Mouse (Mus musculus) urinary bladder, postnatal 36 days (tissue): Measurements from ENCODE around the gene Nfu1.

Experiments
- DNase-seq, 2 experiments: peaks; one replicate each; pipeline ENCODE4 v3.0.0; 2022; ENCODE audit warnings: low spot score in 2 of 2, mixed read lengths in 1 of 2

Gene Nfu1

DNA sequence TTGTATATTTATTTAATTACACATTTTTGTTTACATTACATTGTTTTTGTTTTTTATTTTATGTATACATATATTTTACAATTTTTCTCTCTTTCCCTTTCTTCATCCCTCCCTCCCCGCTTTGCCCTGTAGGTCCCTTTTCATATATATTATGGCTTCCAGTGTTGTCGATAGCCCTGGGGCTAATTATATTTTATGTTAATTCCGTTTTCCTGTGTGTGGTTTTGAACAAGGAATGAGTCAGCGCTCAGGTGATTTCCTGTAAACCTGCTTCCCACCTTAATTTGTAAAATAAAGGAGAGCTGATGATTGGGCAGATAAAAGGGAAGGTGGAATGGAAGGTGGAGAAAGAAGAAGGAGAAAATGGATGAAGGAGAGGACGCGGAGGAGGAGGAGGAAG, at the start of gene Nfu1:
TSS of gene Nfu1 (plus strand) at position 350 of the 400 bp plus-strand sequence.
- no peak for DNase-seq

- DNase-seq: no peak
These were observed 44.9 kb upstream of the Nfu1 start for GRCm38 (mm10) chr6:86963987-86964685.

- DNase-seq: no peak
These were observed 41.9 kb upstream of the Nfu1 start for GRCm38 (mm10) chr6:86967166-86967565.

GRCm38 (mm10) chr6:86973956-86974355, 35.1 kb upstream of the Nfu1 start:
- no peak for DNase-seq

DNA sequence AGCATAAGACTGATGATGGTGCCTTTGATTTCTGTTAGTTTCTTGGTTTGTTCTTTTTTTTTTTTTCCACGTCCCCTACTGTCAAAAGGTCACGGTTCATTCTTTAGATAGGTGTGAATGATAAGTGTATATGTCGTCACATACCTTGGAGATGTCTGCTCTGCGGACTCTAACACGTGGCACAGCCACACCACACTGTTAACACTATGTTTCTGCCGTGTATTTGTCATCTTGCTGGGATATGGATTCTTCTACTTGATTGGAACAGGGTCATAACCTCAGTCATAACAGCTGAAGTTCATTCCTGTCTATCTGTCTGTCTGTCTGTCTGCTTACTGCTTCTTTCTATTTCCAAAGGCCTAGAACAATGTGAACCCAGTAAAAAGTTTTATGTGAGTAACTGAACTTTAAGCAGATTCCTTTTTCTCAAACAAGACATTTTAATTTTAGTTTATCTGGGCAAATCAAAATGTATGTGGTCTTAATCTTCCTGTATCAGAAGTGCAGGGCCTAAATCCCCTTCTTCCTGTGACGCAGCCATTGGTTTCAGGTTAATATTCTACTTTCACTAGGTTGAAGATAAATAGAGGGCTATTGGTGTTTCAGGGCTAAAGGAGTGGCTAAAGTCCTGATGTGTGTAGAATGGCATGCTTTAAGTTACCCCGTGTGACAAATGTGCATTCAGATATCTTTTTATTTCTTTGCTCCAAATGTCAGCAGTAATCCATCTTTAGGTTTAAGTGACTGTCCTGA, 30.7 kb upstream of the Nfu1 start:
- no peak for DNase-seq

GRCm38 (mm10) chr6:86978909-86979265, 30.1 kb upstream of the Nfu1 start:
- DNase-seq: no peak

DNA sequence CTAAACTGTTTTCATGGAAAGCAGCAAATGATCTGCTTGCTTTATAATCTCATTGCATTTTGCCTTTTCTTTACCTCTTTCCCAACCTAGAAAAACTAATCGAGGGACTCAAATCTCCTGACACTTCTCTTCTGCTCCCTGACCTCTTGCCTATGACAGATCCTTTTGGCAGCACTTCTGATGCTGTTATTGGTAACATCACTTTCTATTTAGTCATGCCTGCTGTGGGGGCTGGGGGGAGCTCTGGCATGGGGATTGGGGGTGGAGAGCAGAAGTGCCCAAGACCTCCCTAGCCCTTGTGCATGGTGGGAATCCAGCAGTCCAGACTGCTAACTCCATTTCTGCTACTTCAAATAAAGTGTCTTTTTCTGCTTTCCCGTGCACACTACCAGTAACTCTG, 27.8 kb upstream of the Nfu1 start:
- no peak for DNase-seq

DNA sequence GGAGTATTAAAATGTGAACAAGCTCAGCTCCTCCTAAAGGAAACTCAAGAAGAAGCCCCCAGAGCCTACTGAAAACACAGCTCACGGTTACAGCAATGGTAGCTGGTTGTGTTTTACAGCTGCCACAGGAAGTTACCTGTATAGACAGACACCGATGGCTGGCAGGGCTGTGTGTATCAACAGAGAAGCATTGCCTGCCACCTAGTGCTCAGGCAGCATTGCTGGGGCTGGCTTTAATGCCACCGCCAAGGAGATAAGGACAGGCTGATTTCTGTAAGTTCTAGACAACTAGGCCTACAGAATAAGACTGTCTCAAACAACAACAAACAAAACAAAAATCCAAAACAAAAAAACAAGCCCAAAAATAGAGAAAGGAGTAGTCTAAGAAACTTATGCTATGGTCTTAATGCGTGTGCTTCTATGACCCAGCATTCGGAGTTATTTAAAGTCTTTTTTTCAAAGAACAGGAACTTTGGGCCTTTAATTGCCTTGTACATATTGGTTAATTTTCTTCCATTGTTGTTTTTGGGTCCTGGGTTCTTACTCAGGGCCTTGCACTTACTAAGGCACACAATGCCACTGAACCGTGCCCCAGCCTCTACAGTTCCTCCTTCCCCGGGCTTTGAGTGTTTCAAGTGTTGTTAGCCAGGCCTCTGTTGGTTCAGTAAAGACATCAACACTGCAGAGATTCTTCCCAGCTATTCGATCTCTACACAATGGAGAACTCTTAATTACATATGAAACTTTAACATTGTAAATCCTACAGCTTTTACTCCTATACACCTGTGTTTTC, 23.5 kb upstream of the Nfu1 start:
- DNase-seq: no peak

GRCm38 (mm10) chr6:86989576-86989975, 19.5 kb upstream of the Nfu1 start:
- no peak for DNase-seq

- no peak for DNase-seq
These were observed 18.0 kb upstream of the Nfu1 start for GRCm38 (mm10) chr6:86991041-86991440.

DNA sequence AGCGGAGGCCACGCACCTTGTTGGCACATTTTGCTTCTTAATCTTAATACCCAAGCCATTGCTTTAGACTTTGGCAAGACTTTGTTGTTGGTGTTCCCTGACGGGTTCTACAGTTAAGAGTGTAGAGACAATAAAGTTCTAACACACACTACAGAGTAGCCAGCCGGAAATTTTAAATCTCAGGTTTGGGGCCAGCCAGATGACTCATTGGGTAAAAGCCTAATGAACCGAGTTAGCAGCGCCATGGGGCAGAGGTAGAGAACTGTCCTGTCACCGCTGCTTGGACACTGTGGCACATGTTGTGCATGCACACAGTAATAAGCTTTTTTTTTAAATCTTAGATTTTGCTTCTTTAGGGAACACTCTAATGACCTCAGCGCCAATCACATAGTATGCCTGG, 16.7 kb upstream of the Nfu1 start:
- no peak for DNase-seq

- DNase-seq: no peak
These were observed 14.8 kb upstream of the Nfu1 start for GRCm38 (mm10) chr6:86994254-86994653.

GRCm38 (mm10) chr6:86996629-86997307, 12.3 kb upstream of the Nfu1 start:
- no peak for DNase-seq

GRCm38 (mm10) chr6:86997360-86997759, 11.7 kb upstream of the Nfu1 start:
- DNase-seq: no peak

- no peak for DNase-seq
These were observed 7.0 kb upstream of the Nfu1 start for GRCm38 (mm10) chr6:87001995-87002394.

DNA sequence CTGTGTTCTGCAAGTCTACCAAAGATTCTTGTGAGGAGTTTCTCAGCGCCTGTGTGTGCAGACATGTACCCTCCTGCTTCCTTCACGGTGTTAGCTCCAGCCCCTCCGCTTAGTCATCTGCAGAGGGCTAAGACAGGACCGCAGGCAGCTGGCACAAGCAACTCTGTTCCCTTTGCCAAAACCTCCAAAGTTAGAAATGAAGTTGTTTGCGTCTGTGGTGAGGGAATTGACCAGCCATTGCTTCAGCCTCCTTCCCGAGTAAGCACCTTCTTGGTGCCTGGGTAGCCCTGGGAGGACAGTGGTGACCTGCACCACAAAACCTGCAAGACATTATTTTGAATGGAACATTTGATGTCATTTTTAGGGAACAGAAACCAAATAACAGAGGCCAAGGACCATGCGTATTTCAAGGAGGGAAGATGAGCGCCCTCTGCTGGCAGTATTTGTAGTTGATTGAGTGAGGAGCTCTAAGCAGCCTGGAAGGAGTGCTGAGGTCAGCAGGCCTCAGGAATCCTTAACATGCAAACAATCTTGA, 6.4 kb upstream of the Nfu1 start:
- peak; percentile 65 to 79 for DNase-seq

DNA sequence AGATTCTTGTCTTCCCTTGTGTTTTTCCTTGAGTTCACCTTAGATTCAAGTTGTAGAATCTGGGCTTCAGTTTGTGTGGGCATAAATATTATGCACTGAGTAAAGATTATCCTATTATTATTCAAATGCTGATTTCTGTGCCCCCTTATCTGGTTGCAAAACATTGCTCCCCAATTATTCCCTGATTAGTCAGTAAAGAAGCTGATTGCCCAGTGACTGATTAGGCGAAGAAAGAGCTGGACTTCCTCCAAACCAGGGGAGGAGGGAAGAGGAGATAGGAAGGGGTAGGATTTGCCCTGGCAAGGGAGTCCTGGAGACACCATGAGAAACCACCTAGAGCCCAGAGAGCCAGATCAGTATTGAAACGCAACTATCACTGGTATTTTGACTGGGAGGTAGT, 4.9 kb upstream of the Nfu1 start:
- no peak for DNase-seq

GRCm38 (mm10) chr6:87005577-87005976, 3.5 kb upstream of the Nfu1 start:
- no peak for DNase-seq

- DNase-seq: peak; percentile 89 to 94
These were observed 774 bp downstream of the Nfu1 start for GRCm38 (mm10) chr6:87009692-87010328.

- DNase-seq: no peak
These were observed 7.9 kb downstream of the Nfu1 start for GRCm38 (mm10) chr6:87016916-87017315.

DNA sequence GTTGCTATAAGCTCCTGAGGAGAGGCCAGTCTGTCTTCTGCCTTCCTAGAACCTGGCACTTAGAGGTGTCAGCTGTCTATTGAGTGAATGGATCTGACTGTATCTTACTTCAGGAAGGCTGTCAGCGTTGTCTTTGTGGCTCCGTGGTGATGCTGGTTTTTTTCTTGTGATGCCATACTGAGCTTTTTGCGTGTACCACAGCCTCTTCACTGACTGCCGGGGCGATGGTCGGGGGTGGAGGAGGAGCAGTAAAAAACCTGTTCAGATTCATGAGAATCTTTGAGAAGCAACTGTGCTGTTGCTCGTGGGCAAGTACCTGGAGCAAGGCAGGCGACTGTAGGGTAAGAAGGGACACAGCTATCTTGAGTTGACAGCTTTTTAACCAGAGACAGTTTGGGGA, 9.8 kb downstream of the Nfu1 start:
- no peak for DNase-seq
